Mouse (Mus musculus): ENCODE results near the gene Tnk2. TPM values are rescaled to one million over a fixed set of nuclear protein-coding genes. Genes with fewer than 3 reads are reported as not detected.

The Tnk2 gene
- polyA plus RNA-seq, 1 experiment from 2014 or later = 17.1 TPM

GRCm38 (mm10) chr16:32668030-32668429 is 24.4 kb downstream of the Tnk2 start:
- Histone ChIP-seq H3K4me2 (replicated peaks; ENCODE audit: low read depth) (no peak overlapping the region), H3K36me3 (ENCODE audit: control insufficient read depth, insufficient read depth, low read length) (peaks cover 9% of the 10 kb centered on the region), H3K4me1 (replicated peaks; ENCODE audit: control insufficient read depth, insufficient read depth) (peaks cover 9% of the 10 kb centered on the region), H3K9me3 (ENCODE audit: control insufficient read depth, low read length) (no peaks in the 10 kb centered on the region), H3K4me3 (ENCODE audit: low read depth, low read length) (no peak overlapping the region), H3K27ac (replicated peaks) (no peak overlapping the region), H3K27me3 (ENCODE audit: control insufficient read depth, insufficient read depth, low read length) (no peaks in the 10 kb centered on the region), H3K9ac (ENCODE audit: low read length) (no peak overlapping the region)
- no peak for ATAC-seq (ENCODE audit: low FRiP score, low TSS enrichment)
- peak; percentile 13 for DNase-seq (ENCODE audit: low spot score)
- 73% methylated on average over 10 of the region's 10 CpGs for WGBS
- TF ChIP-seq CTCF (IDR thresholded peaks at IDR 0.05; ENCODE audit: low read depth) (no peak), EP300 (optimal IDR thresholded peaks at IDR 0.05) (no peak)

GRCm38 (mm10) chr16:32668472-32668871 is 24.8 kb downstream of the Tnk2 start:
- H3K4me1 ChIP-seq (replicated peaks; ENCODE audit: control insufficient read depth, insufficient read depth) = peaks cover 9% of the 10 kb centered on the region
- no peak overlapping the region for H3K9ac ChIP-seq (ENCODE audit: low read length)
- no peaks in the 10 kb centered on the region for H3K27me3 ChIP-seq (ENCODE audit: control insufficient read depth, insufficient read depth, low read length)
- peaks cover 9% of the 10 kb centered on the region for H3K36me3 ChIP-seq (ENCODE audit: control insufficient read depth, insufficient read depth, low read length)
- peak; percentile 31 for DNase-seq (ENCODE audit: low spot score)
- H3K4me3 ChIP-seq (ENCODE audit: low read depth, low read length) = no peak overlapping the region
- 82% methylated on average over 4 of the region's 4 CpGs for WGBS
- no peak overlapping the region for H3K27ac ChIP-seq (replicated peaks)
- no peak for ATAC-seq (ENCODE audit: low FRiP score, low TSS enrichment)
- H3K4me2 ChIP-seq (replicated peaks; ENCODE audit: low read depth) = no peak overlapping the region
- no peak for TF ChIP-seq EP300 (optimal IDR thresholded peaks at IDR 0.05)
- peak; percentile 59 for TF ChIP-seq CTCF (IDR thresholded peaks at IDR 0.05; ENCODE audit: low read depth)
- H3K9me3 ChIP-seq (ENCODE audit: control insufficient read depth, low read length) = no peaks in the 10 kb centered on the region

DNA sequence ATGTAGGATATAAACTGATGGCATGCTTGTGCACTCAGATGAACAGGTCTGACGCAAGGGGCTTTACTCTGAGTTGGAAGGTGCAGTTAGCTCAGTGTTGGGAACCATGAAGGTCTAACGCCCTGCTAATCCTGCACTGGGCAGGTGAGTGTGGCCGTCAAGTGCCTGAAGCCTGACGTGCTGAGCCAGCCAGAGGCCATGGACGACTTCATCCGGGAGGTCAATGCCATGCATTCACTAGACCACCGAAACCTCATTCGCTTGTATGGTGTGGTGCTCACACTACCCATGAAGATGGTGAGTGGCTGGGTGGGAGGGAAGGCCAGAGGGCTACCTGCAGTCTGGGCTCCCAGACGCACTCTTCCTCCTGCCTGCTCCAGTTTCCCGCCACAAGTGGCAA is 25.6 kb downstream of the Tnk2 start:
- TF ChIP-seq CTCF (IDR thresholded peaks at IDR 0.05; ENCODE audit: low read depth) (no peak), EP300 (optimal IDR thresholded peaks at IDR 0.05) (no peak)
- 92% methylated on average over 10 of the region's 10 CpGs for WGBS
- ATAC-seq (ENCODE audit: low FRiP score, low TSS enrichment) = no peak
- Histone ChIP-seq H3K4me1 (replicated peaks; ENCODE audit: control insufficient read depth, insufficient read depth) (peaks cover 9% of the 10 kb centered on the region), H3K4me2 (replicated peaks; ENCODE audit: low read depth) (no peak overlapping the region), H3K36me3 (ENCODE audit: control insufficient read depth, insufficient read depth, low read length) (peaks cover 13% of the 10 kb centered on the region), H3K27me3 (ENCODE audit: control insufficient read depth, insufficient read depth, low read length) (no peaks in the 10 kb centered on the region), H3K27ac (replicated peaks) (no peak overlapping the region), H3K4me3 (ENCODE audit: low read depth, low read length) (no peak overlapping the region), H3K9me3 (ENCODE audit: control insufficient read depth, low read length) (no peaks in the 10 kb centered on the region), H3K9ac (ENCODE audit: low read length) (no peak overlapping the region)
- DNase-seq (ENCODE audit: low spot score) = no peak

DNA sequence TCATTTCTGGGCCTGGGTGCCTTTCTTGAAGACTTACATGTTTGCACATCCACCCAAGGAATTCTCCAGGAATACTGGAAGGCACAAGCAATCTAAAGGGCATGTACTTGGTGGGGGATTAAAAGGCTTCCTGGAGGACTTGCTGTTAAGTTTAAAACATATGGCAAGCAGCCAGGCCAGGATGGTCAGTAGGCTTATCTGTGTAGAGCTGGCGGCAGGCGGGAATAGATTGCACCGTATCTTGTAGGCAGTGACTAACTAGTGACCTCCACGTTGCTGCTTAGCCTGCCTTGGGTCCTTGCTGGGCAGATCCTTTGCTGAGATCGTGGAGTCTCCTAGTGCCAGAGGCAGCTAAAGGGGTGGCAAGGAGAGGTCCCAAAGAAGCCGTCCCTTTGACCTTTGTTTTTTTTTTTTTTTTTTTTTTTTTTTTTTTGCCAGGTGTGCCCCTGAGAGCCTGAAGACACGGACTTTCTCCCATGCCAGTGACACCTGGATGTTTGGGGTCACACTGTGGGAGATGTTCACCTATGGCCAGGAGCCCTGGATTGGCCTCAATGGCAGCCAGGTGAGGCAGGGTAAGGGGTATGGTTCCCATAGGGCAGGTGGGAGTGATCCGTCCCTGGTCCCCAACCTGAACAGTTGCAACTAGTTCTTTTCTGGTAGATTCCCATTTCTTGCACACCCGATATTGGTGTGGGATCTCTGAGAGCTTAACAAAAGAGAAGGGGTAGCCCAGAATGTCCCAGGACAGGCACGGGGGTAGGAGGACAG is 26.9 kb downstream of the Tnk2 start:
- H3K27me3 ChIP-seq (ENCODE audit: control insufficient read depth, insufficient read depth, low read length) = no peaks in the 10 kb centered on the region
- peaks cover 16% of the 10 kb centered on the region for H3K36me3 ChIP-seq (ENCODE audit: control insufficient read depth, insufficient read depth, low read length)
- H3K9me3 ChIP-seq (ENCODE audit: control insufficient read depth, low read length) = no peaks in the 10 kb centered on the region
- H3K27ac ChIP-seq (replicated peaks) = peak overlapping the region; percentile 35; the same call in 1 of the 2 replicates
- ATAC-seq (ENCODE audit: low FRiP score, low TSS enrichment) = no peak
- H3K9ac ChIP-seq (ENCODE audit: low read length) = no peak overlapping the region
- H3K4me2 ChIP-seq (replicated peaks; ENCODE audit: low read depth) = no peak overlapping the region
- DNase-seq (ENCODE audit: low spot score) = peak; percentile 66
- 79% methylated on average over 10 of the region's 10 CpGs for WGBS
- H3K4me3 ChIP-seq (ENCODE audit: low read depth, low read length) = no peak overlapping the region
- H3K4me1 ChIP-seq (replicated peaks; ENCODE audit: control insufficient read depth, insufficient read depth) = peaks cover 9% of the 10 kb centered on the region
- no peak for TF ChIP-seq CTCF (IDR thresholded peaks at IDR 0.05; ENCODE audit: low read depth)
- TF ChIP-seq EP300 (optimal IDR thresholded peaks at IDR 0.05) = no peak

GRCm38 (mm10) chr16:32671206-32671887 is 27.7 kb downstream of the Tnk2 start:
- peaks cover 23% of the 10 kb centered on the region for H3K36me3 ChIP-seq (ENCODE audit: control insufficient read depth, insufficient read depth, low read length)
- DNase-seq (ENCODE audit: low spot score) (no peak), ATAC-seq (ENCODE audit: low FRiP score, low TSS enrichment) (no peak)
- no peaks in the 10 kb centered on the region for H3K27me3 ChIP-seq (ENCODE audit: control insufficient read depth, insufficient read depth, low read length)
- TF ChIP-seq CTCF (IDR thresholded peaks at IDR 0.05; ENCODE audit: low read depth) = no peak
- no peak for TF ChIP-seq EP300 (optimal IDR thresholded peaks at IDR 0.05)
- peaks cover 6% of the 10 kb centered on the region for H3K4me1 ChIP-seq (replicated peaks; ENCODE audit: control insufficient read depth, insufficient read depth)
- no peak overlapping the region for H3K9ac ChIP-seq (ENCODE audit: low read length)
- H3K4me2 ChIP-seq (replicated peaks; ENCODE audit: low read depth) = no peak overlapping the region
- WGBS = 73% methylated on average over 13 of the region's 13 CpGs
- H3K9me3 ChIP-seq (ENCODE audit: control insufficient read depth, low read length) = no peaks in the 10 kb centered on the region
- no peak overlapping the region for H3K27ac ChIP-seq (replicated peaks)
- H3K4me3 ChIP-seq (ENCODE audit: low read depth, low read length) = no peak overlapping the region

GRCm38 (mm10) chr16:32672250-32672649 is 28.6 kb downstream of the Tnk2 start:
- Histone ChIP-seq H3K36me3 (ENCODE audit: control insufficient read depth, insufficient read depth, low read length) (peaks cover 27% of the 10 kb centered on the region), H3K27ac (replicated peaks) (peak overlapping the region; percentile 82), H3K9ac (ENCODE audit: low read length) (no peak overlapping the region), H3K27me3 (ENCODE audit: control insufficient read depth, insufficient read depth, low read length) (no peaks in the 10 kb centered on the region), H3K4me3 (ENCODE audit: low read depth, low read length) (no peak overlapping the region), H3K9me3 (ENCODE audit: control insufficient read depth, low read length) (no peaks in the 10 kb centered on the region), H3K4me1 (replicated peaks; ENCODE audit: control insufficient read depth, insufficient read depth) (peaks cover 3% of the 10 kb centered on the region; the same call in 1 of the 2 replicates), H3K4me2 (replicated peaks; ENCODE audit: low read depth) (no peak overlapping the region)
- TF ChIP-seq EP300 (optimal IDR thresholded peaks at IDR 0.05) (no peak), CTCF (IDR thresholded peaks at IDR 0.05; ENCODE audit: low read depth) (no peak)
- WGBS = 67% methylated on average over 7 of the region's 7 CpGs
- DNase-seq (ENCODE audit: low spot score) (no peak), ATAC-seq (ENCODE audit: low FRiP score, low TSS enrichment) (no peak; the same call in 1 of the 2 replicates)

All from stomach, postnatal 0 days (tissue).